Mouse (Mus musculus) forebrain, embryonic 15.5 days (tissue): Measurements from ENCODE around the gene Sgce. TPM values are rescaled to one million over a fixed set of nuclear protein-coding genes. Genes with fewer than 3 reads are reported as not detected.
"Not testable (repeated sequence)": the region's sequence is repeated elsewhere in the genome, so short reads cannot be mapped to it uniquely, and the experiment has no call there.

ENCODE experiments used
- ATAC-seq: fragments of 200-750 bp; cut with Nextera tagmentation; replicated peaks from 2 replicates; pipeline ENCODE4 v1.8.0; 2017; ENCODE audit warnings: mild to moderate bottlenecking, moderate TSS enrichment, moderate library complexity
- H3K27ac ChIP-seq: fragments of 300-500 bp; sonication (generic); replicated peaks from 2 replicates; pipeline ENCODE4 v1.5.1; 2015; ENCODE audit warnings: mild to moderate bottlenecking, inconsistent platforms
- H3K27me3 ChIP-seq: fragments of 300-500 bp; sonication (generic); 2 replicates; pipeline ENCODE4 v1.6.1; 2015; ENCODE audit warnings: inconsistent platforms
- H3K36me3 ChIP-seq: fragments of 300-500 bp; sonication (generic); 2 replicates; pipeline ENCODE4 v1.6.1; 2015; ENCODE audit warnings: mild to moderate bottlenecking, inconsistent platforms
- H3K4me1 ChIP-seq: fragments of 300-500 bp; sonication (generic); 2 replicates; pipeline ENCODE4 v1.6.1; 2015; ENCODE audit warnings: inconsistent platforms
- H3K4me2 ChIP-seq: fragments of 300-500 bp; sonication (generic); replicated peaks from 2 replicates; pipeline ENCODE4 v1.6.1; 2015; ENCODE audit warnings: mild to moderate bottlenecking, inconsistent platforms
- H3K4me3 ChIP-seq: fragments of 300-500 bp; sonication (generic); 2 replicates; pipeline ENCODE4 v1.5.1; 2015; ENCODE audit warnings: mild to moderate bottlenecking, inconsistent platforms
- H3K9ac ChIP-seq: fragments of 300-500 bp; sonication (generic); replicated peaks from 2 replicates; pipeline ENCODE4 v1.6.1; 2015; ENCODE audit warnings: mild to moderate bottlenecking, inconsistent platforms
- H3K9me3 ChIP-seq: fragments of 300-500 bp; sonication (generic); 2 replicates; pipeline ENCODE4 v1.6.1; 2016; ENCODE audit warnings: inconsistent platforms
- WGBS: fragments of 180-500 bp; shearing (Covaris S2); methylation state at CpG from one replicate; pipeline ENCODE4 v1.1.7; 2015; ENCODE audit warnings: mixed read lengths; 5-methylcytosine and 5-hydroxymethylcytosine counted together
- polyA plus RNA-seq: library from polyadenylated mRNA; unstranded; fragments of >200 nt; fragmentation: Nextera tagmentation; extraction: Ambion mirVana; gene quantifications from 2 replicates; pipeline ENCODE4 v1.2.1, GENCODE M21; 2015

Sgce gene
- polyA plus RNA-seq, 1 experiment from 2014 or later, result 50.6 TPM

DNA sequence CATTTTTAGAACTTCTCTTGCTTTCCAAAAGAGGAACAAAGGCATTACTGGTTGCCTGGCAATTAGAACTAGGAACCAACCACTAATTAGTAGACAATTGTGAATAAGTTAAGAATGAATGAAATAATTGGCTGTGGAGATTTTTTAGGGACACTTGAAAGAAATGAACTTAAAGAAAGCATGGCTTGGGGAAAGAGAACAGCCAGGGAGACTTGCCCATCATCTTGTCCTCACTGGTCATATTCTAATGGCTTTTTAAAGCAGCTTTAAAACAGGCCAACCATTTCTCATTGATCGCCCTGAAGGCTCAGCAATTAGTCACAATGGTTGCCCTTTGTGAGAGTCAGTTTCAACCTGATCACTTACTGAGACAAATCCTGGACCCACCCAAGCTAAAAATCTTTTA, 69.6 kb downstream of the Sgce start:
- Histone ChIP-seq H3K27ac (no peak overlapping the region), H3K27me3 (no peaks in the 10 kb centered on the region), H3K4me2 (no peak overlapping the region), H3K4me1 (peaks cover 22% of the 10 kb centered on the region), H3K36me3 (no peaks in the 10 kb centered on the region), H3K4me3 (no peak overlapping the region), H3K9me3 (no peaks in the 10 kb centered on the region), H3K9ac (no peak overlapping the region)
- WGBS, result 0% methylated on average over 1 of the region's 1 CpGs
- peak; percentile 32; the same call in 1 of the 2 replicates for ATAC-seq

DNA sequence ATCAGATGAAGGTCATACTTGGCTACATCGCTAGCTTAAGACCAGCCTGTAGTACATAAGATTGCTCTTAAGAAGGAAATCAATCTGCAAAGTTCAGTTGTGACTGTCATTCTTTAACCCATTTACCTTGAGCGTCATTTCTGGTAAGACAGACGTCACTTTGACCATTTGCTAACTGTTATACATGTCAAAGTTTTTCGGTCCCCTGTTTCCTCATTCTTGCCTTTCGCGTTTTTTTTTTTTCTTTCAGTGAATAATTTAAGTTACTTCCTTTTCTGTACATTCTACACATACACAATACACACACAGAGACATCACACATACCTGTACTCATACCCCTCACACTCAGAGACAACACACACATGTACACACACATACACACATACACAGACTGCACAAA, 81.9 kb downstream of the Sgce start:
- Histone ChIP-seq H3K27me3 (no peaks in the 10 kb centered on the region), H3K4me3 (no peak overlapping the region), H3K4me1 (no peaks in the 10 kb centered on the region), H3K9me3 (no peaks in the 10 kb centered on the region), H3K27ac (no peak overlapping the region), H3K36me3 (no peaks in the 10 kb centered on the region), H3K9ac (no peak overlapping the region), H3K4me2 (no peak overlapping the region)
- WGBS, result 96% methylated on average over 6 of the region's 6 CpGs
- no peak for ATAC-seq

DNA sequence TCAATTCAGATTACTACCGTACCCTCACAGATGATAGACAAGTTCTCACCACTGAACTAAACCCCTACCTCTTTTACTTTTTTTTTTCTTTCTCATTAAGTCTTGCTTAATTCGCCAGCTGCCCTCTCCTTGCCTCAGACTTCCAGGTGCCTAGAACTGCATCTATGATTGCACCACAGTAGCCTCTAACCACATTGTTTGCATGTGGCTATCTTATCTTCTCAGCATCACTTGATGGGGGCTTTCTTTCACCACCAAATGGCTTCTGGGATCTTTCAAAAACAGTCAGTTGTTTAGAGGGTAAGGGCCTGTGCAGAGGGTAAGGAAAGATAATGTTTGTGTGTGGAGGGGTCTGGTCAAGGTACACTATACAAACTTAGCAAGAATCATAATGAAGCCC, 82.7 kb downstream of the Sgce start:
- no peak overlapping the region for H3K4me2 ChIP-seq
- H3K27ac ChIP-seq, result no peak overlapping the region
- WGBS, result 63% methylated on average over 2 of the region's 2 CpGs
- H3K9me3 ChIP-seq, result no peaks in the 10 kb centered on the region
- H3K9ac ChIP-seq, result no peak overlapping the region
- ATAC-seq, result no peak
- no peaks in the 10 kb centered on the region for H3K27me3 ChIP-seq
- H3K4me3 ChIP-seq, result no peak overlapping the region
- no peaks in the 10 kb centered on the region for H3K36me3 ChIP-seq
- no peaks in the 10 kb centered on the region for H3K4me1 ChIP-seq

DNA sequence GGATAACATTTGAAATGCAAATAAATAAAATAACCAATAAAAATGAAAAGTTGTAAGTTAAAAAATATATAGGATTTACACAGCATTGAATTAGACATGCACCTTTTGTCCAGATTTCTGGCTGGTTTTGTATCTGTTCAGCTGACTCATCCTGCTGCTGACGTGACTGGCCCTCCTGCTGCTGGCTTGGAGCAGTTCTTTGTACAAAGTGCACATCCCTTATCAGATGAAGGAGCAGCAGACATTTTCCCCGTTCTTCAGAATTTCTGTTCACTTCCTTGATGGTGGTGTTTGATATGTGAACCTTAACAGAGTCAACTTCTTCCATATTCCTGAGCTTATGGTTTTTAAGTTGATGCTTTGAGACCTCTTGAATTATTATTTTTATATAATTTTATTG, 83.5 kb downstream of the Sgce start:
- no peaks in the 10 kb centered on the region for H3K9me3 ChIP-seq
- H3K4me1 ChIP-seq, result no peaks in the 10 kb centered on the region
- H3K4me2 ChIP-seq, result no peak overlapping the region
- 65% methylated on average over 2 of the region's 2 CpGs for WGBS
- H3K36me3 ChIP-seq, result no peaks in the 10 kb centered on the region
- no peak overlapping the region for H3K9ac ChIP-seq
- ATAC-seq, result no peak
- H3K27me3 ChIP-seq, result no peaks in the 10 kb centered on the region
- no peak overlapping the region for H3K4me3 ChIP-seq
- H3K27ac ChIP-seq, result no peak overlapping the region

DNA sequence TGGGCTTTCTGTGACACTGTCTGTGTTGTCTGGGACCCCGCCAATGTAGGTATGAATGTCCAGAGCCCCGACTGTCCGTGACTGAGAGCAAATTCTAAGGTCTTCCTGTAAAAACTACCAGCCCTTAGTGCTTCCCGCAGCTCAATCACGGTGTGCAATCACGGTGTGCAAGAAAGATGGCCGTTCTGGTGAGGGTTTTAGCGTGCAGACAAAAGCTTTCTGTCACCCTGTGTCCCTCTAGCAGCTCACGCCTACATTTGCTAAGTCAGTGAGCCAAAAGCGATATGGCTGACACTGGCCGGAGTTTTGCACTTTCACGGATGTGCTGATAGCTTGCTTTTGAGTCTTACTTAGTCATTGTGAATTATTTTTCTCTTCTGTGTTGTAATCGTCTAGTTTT, 88.1 kb downstream of the Sgce start:
- no peak overlapping the region for H3K4me2 ChIP-seq
- H3K27ac ChIP-seq, result no peak overlapping the region
- no peak for ATAC-seq
- no peaks in the 10 kb centered on the region for H3K27me3 ChIP-seq
- H3K9me3 ChIP-seq, result no peaks in the 10 kb centered on the region
- H3K36me3 ChIP-seq, result no peaks in the 10 kb centered on the region
- H3K9ac ChIP-seq, result no peak overlapping the region
- no peaks in the 10 kb centered on the region for H3K4me1 ChIP-seq
- WGBS, result 86% methylated on average over 13 of the region's 13 CpGs
- no peak overlapping the region for H3K4me3 ChIP-seq

DNA sequence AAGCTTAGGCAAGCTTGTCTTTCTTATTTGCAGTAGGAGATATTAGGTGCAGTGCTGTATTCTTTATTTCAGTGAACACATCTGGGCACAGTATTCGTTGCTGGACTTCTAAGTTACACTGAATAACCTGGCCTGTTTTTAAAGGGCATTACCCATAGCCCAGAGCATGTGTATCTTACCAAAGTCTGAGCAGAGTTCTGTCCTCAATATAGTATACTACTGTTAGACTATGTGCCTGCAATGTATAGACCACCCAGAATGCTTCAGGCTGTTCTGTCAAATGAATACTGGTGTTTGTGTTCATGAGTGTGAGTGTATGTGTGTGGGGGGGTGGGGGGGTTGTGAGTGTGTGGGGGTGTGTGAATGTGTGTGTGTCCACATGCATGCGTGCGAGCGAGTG, 91.1 kb downstream of the Sgce start:
- H3K9ac ChIP-seq, result no peak overlapping the region
- WGBS, result 93% methylated on average over 4 of the region's 4 CpGs
- no peak overlapping the region for H3K4me3 ChIP-seq
- no peaks in the 10 kb centered on the region for H3K9me3 ChIP-seq
- H3K4me2 ChIP-seq, result no peak overlapping the region
- H3K4me1 ChIP-seq, result no peaks in the 10 kb centered on the region
- ATAC-seq, result 0 out of 2 replicates have a peak, but pooled peaks have one; percentile 33
- no peaks in the 10 kb centered on the region for H3K36me3 ChIP-seq
- H3K27ac ChIP-seq, result no peak overlapping the region
- H3K27me3 ChIP-seq, result no peaks in the 10 kb centered on the region

DNA sequence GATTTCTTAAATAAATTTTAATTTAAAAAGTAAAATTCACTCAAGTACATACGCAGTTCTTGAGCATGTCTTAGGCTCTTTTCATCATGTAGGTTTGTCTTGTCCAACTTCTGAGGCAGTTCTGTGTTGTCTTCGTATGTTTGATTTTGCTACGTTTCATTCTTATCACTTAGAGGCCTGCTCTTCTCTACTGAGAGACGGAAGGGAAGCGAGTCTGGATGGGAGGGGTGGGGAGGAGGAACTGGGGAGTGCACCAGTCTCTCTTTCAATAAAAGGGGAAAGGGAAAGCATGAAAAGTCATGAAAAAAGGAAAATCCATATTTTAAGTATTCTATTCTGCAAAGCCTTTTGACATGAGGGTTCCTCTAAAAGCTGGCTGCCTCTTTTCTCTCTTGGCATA, 91.5 kb downstream of the Sgce start:
- Histone ChIP-seq H3K27me3 (no peaks in the 10 kb centered on the region), H3K9ac (no peak overlapping the region), H3K4me1 (no peaks in the 10 kb centered on the region), H3K4me3 (no peak overlapping the region), H3K36me3 (no peaks in the 10 kb centered on the region), H3K4me2 (no peak overlapping the region), H3K27ac (no peak overlapping the region), H3K9me3 (no peaks in the 10 kb centered on the region)
- WGBS, result 69% methylated on average over 5 of the region's 5 CpGs
- ATAC-seq, result no peak

DNA sequence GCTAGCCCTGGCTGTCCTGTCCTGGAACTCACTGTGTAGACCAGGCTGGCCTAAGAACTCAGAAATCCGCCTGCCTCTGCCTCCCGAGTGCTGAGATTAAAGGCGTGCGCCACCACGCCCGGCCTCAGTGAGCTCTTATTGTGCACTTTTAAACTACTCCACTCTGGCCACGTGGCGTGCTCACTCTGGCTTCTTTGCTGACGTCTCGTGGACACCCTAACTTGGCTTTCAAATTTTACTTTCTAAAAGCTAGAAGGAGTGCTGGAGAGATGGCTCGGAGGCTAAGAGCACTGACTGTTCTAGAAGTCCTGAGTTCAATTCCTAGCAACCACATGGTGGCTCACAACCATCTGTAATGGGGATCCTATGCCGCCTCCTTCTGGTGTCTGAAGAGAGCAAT, 93.3 kb downstream of the Sgce start:
- not testable (repeated sequence) for ATAC-seq, H3K9me3 ChIP-seq, H3K4me3 ChIP-seq, H3K9ac ChIP-seq, H3K4me1 ChIP-seq, H3K36me3 ChIP-seq, H3K27me3 ChIP-seq, H3K4me2 ChIP-seq, H3K27ac ChIP-seq
- WGBS, result 97% methylated on average over 12 of the region's 12 CpGs

DNA sequence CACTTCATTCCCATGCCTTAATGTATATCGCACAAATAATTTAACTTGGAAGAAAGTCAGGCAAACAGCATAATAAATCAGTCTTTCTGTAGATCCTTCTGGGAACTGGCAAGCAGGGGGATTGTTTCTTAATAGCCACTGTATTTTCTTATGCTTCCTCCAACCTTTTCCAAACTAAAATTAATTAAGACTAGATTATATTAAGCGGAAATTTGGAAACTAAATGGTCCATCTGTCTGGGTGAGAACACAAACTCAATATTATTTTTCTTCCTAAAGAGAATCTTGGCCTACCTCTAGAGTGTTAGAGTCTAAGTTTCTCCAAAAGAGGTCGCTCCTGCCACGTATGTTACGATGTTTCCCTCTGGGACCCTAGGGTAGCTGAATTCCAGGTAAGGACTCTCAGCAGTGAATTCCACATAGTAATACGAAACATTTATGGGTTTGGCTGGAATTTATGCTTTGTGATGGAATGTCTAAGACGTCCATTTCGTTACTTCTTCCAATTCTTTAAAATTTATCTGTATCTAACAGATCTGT, 94.3 kb downstream of the Sgce start:
- Histone ChIP-seq H3K9ac (no peak overlapping the region), H3K9me3 (no peaks in the 10 kb centered on the region), H3K4me2 (no peak overlapping the region), H3K36me3 (no peaks in the 10 kb centered on the region), H3K27ac (no peak overlapping the region), H3K4me3 (no peak overlapping the region), H3K4me1 (no peaks in the 10 kb centered on the region), H3K27me3 (no peaks in the 10 kb centered on the region)
- peak; percentile 56; the same call in 1 of the 2 replicates for ATAC-seq
- 78% methylated on average over 8 of the region's 8 CpGs for WGBS

DNA sequence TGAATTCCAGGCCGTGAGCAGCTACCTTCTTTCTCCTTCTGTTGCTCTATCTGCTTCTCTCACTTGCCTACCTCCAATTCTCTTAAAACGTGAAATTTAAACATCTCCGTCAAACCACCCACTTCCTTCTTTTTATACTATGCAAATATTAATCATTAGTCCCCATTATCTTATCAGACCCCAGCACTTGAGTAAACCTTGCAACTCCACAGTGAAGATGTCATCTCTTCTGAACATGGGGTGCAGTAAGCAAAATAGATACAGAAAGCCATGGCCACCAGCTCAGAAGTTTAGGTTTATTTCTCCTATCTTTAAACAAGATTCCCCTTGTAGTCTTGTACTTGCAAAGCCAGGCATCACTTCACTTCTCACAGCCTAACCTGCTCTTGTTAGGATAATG, 99.7 kb downstream of the Sgce start:
- Histone ChIP-seq H3K9me3 (no peaks in the 10 kb centered on the region), H3K4me2 (no peak overlapping the region), H3K27me3 (no peaks in the 10 kb centered on the region), H3K36me3 (0 out of 2 replicates have a peak, but pooled peaks cover 2% of the 10 kb centered on the region), H3K9ac (no peak overlapping the region), H3K27ac (no peak overlapping the region), H3K4me3 (no peak overlapping the region), H3K4me1 (no peaks in the 10 kb centered on the region)
- WGBS, result 84% methylated on average over 3 of the region's 3 CpGs
- no peak for ATAC-seq

DNA sequence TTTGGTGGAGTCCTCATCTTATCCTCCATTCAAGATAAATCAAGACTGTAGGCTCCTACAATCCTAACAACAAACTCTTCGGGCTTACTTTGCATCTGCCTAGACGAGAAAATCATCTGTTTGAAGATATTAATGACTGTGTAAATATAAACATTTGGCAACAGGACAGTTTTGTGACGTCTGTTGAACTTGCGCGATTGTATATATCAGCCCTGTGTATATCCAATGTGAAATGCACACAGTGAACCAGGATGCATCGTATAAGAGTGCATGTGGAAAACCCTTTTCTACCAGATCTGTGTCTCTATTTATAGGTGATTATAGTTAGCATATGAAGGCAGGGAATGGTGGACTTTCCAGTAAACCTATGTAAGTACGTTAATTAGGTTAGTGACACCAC, 104.9 kb downstream of the Sgce start:
- Histone ChIP-seq H3K9me3 (no peaks in the 10 kb centered on the region), H3K4me2 (no peak overlapping the region), H3K27me3 (no peaks in the 10 kb centered on the region), H3K36me3 (peaks cover 5% of the 10 kb centered on the region; the same call in 1 of the 2 replicates), H3K9ac (no peak overlapping the region), H3K4me3 (no peak overlapping the region), H3K4me1 (no peaks in the 10 kb centered on the region), H3K27ac (no peak overlapping the region)
- 90% methylated on average over 7 of the region's 7 CpGs for WGBS
- ATAC-seq, result no peak

DNA sequence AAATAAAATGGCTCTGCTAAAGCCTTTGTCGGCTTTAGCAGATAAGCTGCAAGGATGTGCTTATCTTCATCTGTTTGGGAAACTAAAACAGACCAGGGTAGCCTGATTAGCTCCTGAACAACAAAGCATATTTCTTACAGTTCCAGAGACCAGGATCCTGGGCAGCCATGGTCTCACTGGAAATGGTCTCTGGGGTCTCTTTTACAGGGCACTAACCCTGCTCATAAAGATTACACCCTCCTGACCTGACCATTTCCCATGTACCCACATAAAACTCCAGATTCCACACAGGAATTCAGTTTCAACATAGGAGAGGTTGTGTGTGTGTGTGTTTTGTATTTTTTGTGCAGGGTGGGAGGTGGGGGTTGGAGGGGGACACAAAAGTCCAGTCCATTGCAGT, 112.2 kb downstream of the Sgce start:
- Histone ChIP-seq H3K4me2 (no peak overlapping the region), H3K36me3 (no peaks in the 10 kb centered on the region; the same call in 1 of the 2 replicates), H3K27ac (no peak overlapping the region), H3K9me3 (no peaks in the 10 kb centered on the region), H3K27me3 (no peaks in the 10 kb centered on the region), H3K4me3 (no peak overlapping the region), H3K9ac (no peak overlapping the region), H3K4me1 (no peaks in the 10 kb centered on the region; the same call in 1 of the 2 replicates)
- no peak for ATAC-seq
- 69% methylated on average over 1 of the region's 1 CpGs for WGBS

DNA sequence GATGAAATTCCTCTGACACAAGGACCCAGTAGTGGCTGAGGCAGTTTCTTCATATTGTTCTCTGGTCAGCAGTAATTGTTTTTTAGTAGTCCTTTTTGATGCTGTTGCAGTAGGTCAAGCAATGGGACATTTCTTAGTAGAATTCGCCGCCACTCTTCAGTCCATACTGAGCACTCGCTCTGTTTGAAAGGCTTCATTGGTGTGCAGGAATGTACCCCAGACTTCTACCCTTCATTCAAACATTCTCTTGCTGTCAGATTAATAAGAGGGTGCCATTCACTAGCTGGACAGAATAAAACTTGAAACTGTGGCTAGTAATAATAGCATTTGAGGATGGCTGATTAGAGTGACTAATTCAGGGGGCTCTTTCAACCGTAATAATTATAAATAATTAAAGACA, 113.8 kb downstream of the Sgce start:
- Histone ChIP-seq H3K36me3 (no peaks in the 10 kb centered on the region; the same call in 1 of the 2 replicates), H3K4me1 (no peaks in the 10 kb centered on the region; the same call in 1 of the 2 replicates), H3K27ac (no peak overlapping the region), H3K27me3 (no peaks in the 10 kb centered on the region), H3K4me2 (no peak overlapping the region), H3K4me3 (no peak overlapping the region), H3K9ac (no peak overlapping the region), H3K9me3 (no peaks in the 10 kb centered on the region)
- ATAC-seq, result peak; percentile 69
- 25% methylated on average over 4 of the region's 4 CpGs for WGBS
